Mouse (Mus musculus) liver, embryonic 11.5 days (tissue): ENCODE results near the gene Mtfr1l. TPM values are rescaled to one million over a fixed set of nuclear protein-coding genes. Genes with fewer than 3 reads are reported as not detected.

Source experiments
- ATAC-seq: fragments of 200-750 bp; cut with Nextera tagmentation; replicated peaks from 2 replicates; pipeline ENCODE4 v1.8.0; 2017; ENCODE audit warnings: moderate number of reproducible peaks, mild to moderate bottlenecking, moderate TSS enrichment, moderate library complexity; ENCODE audit not compliant: low FRiP score
- DNase-seq: peaks from one replicate; pipeline ENCODE4 v3.0.0-alpha.2; 2017; ENCODE audit warnings: low spot score
- H3K27ac ChIP-seq: fragments of 300-500 bp; sonication (generic); 2 replicates; pipeline ENCODE4 v1.5.1; 2014; ENCODE audit warnings: mild to moderate bottlenecking, low read depth, low read length, control low read depth
- H3K27me3 ChIP-seq: fragments of 300-500 bp; sonication (generic); replicated peaks from 2 replicates; pipeline ENCODE4 v1.6.1; 2014; ENCODE audit warnings: low read length, mixed read lengths; ENCODE audit not compliant: control insufficient read depth, insufficient read depth
- H3K36me3 ChIP-seq: fragments of 300-500 bp; sonication (generic); 2 replicates; pipeline ENCODE4 v1.6.1; 2014; ENCODE audit warnings: mild to moderate bottlenecking, low read length, moderate library complexity, mixed read lengths; ENCODE audit not compliant: control insufficient read depth, insufficient read depth
- H3K4me1 ChIP-seq: fragments of 300-500 bp; sonication (generic); replicated peaks from 2 replicates; pipeline ENCODE4 v1.6.1; 2014; ENCODE audit warnings: low read length, mixed read lengths; ENCODE audit not compliant: control insufficient read depth, insufficient read depth
- H3K4me2 ChIP-seq: fragments of 300-500 bp; sonication (generic); 2 replicates; pipeline ENCODE4 v1.6.1; 2014; ENCODE audit warnings: mild to moderate bottlenecking, control low read depth, moderate library complexity
- H3K4me3 ChIP-seq: fragments of 300-500 bp; sonication (generic); 2 replicates; pipeline ENCODE4 v1.5.1; 2014; ENCODE audit warnings: low read depth, low read length, control low read depth
- H3K9ac ChIP-seq: fragments of 300-500 bp; sonication (generic); 2 replicates; pipeline ENCODE4 v1.6.1; 2014; ENCODE audit warnings: low read depth, low read length, control low read depth
- H3K9me3 ChIP-seq: fragments of 300-500 bp; sonication (generic); 2 replicates; pipeline ENCODE4 v1.6.1; 2016; ENCODE audit warnings: low read length, inconsistent platforms, mixed read lengths; ENCODE audit not compliant: control insufficient read depth
- WGBS: fragments of 180-500 bp; shearing (Covaris S2); extraction: QIAGEN DNeasy Blood & Tissue Kit; methylation state at CpG from one replicate; pipeline ENCODE4 v1.1.7; 2014; 5-methylcytosine and 5-hydroxymethylcytosine counted together
- polyA plus RNA-seq: library from polyadenylated mRNA; unstranded; fragments of >200 nt; fragmentation: Nextera tagmentation; extraction: Ambion mirVana; gene quantifications from 2 replicates; pipeline ENCODE4 v1.2.1, GENCODE M21; 2014

Gene Mtfr1l
- polyA plus RNA-seq, 1 experiment from 2014 or later: 107 TPM

DNA sequence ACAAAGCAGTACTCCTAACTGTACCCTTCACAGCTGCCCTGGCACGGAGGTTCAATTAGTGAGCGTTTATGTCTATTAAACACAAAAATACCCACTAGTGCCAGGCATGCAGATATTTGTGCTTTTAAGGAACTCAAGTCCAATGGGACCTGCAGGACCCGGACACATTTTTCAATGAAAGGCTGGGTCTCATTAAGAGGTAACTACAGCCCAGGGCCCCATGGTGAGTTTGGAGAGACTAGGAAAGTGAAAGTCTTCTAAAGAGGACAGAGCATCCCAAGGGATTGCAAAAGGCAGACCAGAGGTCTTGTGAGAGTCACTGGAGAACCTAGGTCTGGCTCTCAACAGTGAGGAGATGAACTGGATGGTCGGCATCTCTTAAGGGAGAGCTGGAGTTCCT lies 1.8 kb downstream of the Mtfr1l start:
- peak overlapping the region; percentile 98 for H3K4me2 ChIP-seq
- no peaks in the 10 kb centered on the region for H3K9me3 ChIP-seq
- H3K9ac ChIP-seq: peak overlapping the region; percentile 91; the same call in 1 of the 2 replicates
- DNase-seq: no peak
- ATAC-seq: no peak
- peaks cover 26% of the 10 kb centered on the region for H3K4me1 ChIP-seq
- no peaks in the 10 kb centered on the region for H3K27me3 ChIP-seq
- 77% methylated on average over 4 of the region's 4 CpGs for WGBS
- peak overlapping the region; percentile 98 for H3K4me3 ChIP-seq
- H3K36me3 ChIP-seq: peaks cover 10% of the 10 kb centered on the region
- peak overlapping the region; percentile 85; the same call in 1 of the 2 replicates for H3K27ac ChIP-seq

DNA sequence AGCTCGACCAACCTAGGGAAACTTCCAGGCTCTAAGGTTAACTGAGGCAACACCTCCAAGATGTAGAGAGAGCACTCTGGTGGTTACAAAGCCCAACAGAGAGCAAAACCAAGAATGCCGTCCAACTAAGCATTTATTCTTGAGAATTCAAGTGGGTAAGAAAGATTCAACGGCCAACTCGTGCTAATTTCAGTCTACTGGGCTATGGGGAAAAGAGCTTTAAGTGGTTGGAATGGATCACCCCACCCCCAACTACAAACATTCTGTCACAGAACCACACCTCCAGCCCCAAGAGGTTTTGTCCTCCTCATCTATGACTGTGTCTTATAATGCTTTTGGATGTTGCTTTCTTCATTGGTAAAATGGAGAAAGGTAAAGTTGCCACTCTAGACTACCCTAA lies 2.3 kb downstream of the Mtfr1l start:
- no peaks in the 10 kb centered on the region for H3K9me3 ChIP-seq
- no peaks in the 10 kb centered on the region for H3K27me3 ChIP-seq
- no peak overlapping the region for H3K9ac ChIP-seq
- H3K4me2 ChIP-seq: peak overlapping the region; percentile 98; the same call in 1 of the 2 replicates
- DNase-seq (no peak), ATAC-seq (no peak)
- no peak overlapping the region for H3K4me3 ChIP-seq
- WGBS: 68% methylated on average over 4 of the region's 4 CpGs
- peaks cover 14% of the 10 kb centered on the region for H3K36me3 ChIP-seq
- peaks cover 26% of the 10 kb centered on the region for H3K4me1 ChIP-seq
- H3K27ac ChIP-seq: no peak overlapping the region

DNA sequence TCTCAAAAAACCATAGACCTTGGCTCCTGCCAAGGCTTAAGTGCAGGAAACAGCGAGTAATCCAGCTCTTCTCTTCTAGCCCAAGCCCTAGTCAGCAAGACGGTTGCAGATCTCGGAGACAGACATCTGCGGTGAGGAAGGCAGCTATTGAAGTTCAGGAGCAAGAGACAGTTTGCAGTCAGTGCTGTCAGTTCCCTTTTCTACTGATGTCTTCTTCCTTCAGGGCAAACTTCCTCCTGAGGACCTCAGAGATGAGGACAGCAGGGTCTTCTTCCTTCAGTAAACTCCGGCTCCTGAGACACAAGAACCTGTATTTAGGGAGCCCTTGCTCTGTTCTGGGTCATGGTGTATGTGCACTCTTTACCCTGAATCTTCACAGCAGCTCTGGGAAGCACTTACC lies 9.0 kb downstream of the Mtfr1l start:
- Histone ChIP-seq H3K9me3 (no peaks in the 10 kb centered on the region), H3K27ac (peak overlapping the region; percentile 14; the same call in 1 of the 2 replicates), H3K36me3 (peaks cover 46% of the 10 kb centered on the region), H3K9ac (no peak overlapping the region), H3K4me3 (no peak overlapping the region), H3K27me3 (no peaks in the 10 kb centered on the region), H3K4me2 (no peak overlapping the region), H3K4me1 (no peaks in the 10 kb centered on the region)
- DNase-seq (no peak), ATAC-seq (no peak)
- 61% methylated on average over 5 of the region's 5 CpGs for WGBS

DNA sequence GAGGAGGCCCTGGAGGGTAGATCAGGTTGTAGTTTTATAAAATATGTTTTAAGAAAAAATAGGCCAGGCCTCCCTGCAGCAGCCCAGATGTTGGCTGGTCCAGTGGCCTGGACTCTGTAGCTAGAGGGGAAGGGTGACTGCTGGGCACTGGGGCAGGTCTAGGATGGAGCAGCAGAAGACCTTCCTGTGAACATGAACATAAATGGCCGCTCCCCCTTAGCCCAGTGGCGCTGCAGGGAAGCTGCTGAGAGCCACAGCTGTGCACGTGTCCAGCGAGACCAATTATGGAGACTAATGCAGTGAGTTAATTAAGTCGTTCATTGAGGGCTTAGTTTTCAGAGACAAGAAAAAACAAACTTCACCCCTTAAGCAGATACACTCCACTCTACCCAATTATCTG lies 9.4 kb downstream of the Mtfr1l start:
- Histone ChIP-seq H3K36me3 (peaks cover 48% of the 10 kb centered on the region), H3K4me3 (no peak overlapping the region), H3K9me3 (no peaks in the 10 kb centered on the region), H3K4me2 (no peak overlapping the region), H3K27ac (peak overlapping the region; percentile 14; the same call in 1 of the 2 replicates), H3K4me1 (no peaks in the 10 kb centered on the region), H3K27me3 (no peaks in the 10 kb centered on the region), H3K9ac (no peak overlapping the region)
- WGBS: 65% methylated on average over 5 of the region's 5 CpGs
- no peak for DNase-seq
- no peak for ATAC-seq

DNA sequence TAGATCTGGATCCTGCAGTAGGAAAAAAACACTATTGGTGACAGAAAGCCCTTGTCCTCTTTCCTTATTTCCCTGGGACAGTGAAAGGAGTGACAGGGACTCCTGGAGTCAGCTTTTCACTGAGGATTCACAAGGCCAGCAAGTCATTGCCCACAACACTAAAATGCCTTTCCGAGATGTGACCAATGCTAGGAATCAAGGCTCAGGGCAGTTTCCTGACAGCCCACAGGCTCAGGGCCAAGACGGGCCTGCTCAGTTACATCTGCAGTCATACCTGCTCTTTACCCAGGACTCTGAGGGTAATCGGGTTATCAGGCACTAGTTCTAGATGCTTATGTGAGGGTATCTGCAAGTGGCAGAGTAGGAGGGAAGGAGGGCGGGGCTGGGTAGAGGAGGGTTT lies 11.7 kb downstream of the Mtfr1l start:
- ATAC-seq (no peak), DNase-seq (no peak)
- Histone ChIP-seq H3K27ac (no peak overlapping the region), H3K9me3 (no peaks in the 10 kb centered on the region), H3K27me3 (no peaks in the 10 kb centered on the region), H3K36me3 (peaks cover 46% of the 10 kb centered on the region), H3K4me3 (no peak overlapping the region), H3K9ac (no peak overlapping the region), H3K4me1 (no peaks in the 10 kb centered on the region), H3K4me2 (no peak overlapping the region)
- 84% methylated on average over 4 of the region's 4 CpGs for WGBS

DNA sequence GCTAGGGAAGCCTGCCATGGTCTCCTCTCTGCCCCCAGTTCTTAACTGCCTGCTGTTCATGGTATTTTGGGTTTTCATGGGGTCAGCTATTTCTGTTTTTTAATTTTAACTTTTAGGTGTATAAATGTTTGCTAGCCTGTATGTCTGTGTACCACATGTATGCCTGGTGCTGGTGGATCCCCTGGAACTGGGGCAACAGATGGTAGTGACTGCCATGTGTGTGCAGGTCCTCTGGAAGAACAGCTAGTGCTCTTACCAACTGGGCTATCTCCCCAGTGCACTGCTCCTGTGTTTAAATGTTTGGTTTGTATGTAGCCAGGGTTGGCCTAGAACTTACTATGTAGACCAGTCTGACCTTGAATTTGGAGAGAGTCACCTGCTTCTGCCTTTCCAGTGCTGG lies 15.9 kb downstream of the Mtfr1l start:
- Histone ChIP-seq H3K9ac (no peak overlapping the region; the same call in 1 of the 2 replicates), H3K27me3 (no peaks in the 10 kb centered on the region), H3K4me2 (no peak overlapping the region), H3K4me1 (peaks cover 35% of the 10 kb centered on the region), H3K27ac (no peak overlapping the region), H3K4me3 (no peak overlapping the region), H3K36me3 (peaks cover 29% of the 10 kb centered on the region), H3K9me3 (no peaks in the 10 kb centered on the region)
- ATAC-seq (no peak), DNase-seq (no peak)

DNA sequence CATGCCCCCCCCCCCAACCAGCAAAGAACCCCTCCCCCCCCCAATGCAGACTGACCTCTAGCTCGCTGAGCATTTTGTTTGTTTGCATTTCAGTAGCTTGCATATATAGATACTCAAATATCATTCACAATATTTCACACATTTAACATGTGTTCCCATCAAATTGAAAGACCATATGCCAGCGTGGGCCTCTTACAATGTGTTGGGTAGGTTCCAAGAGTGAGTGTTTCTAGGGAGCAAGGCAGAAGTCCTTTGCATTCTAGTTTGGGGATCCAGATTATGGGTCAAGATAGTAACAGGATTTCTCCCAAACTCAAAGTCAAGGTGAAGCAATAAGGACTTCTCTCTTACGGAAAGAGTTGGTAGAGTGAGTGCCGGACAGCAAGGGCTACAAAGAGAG lies 16.6 kb downstream of the Mtfr1l start:
- no peak overlapping the region for H3K4me3 ChIP-seq
- WGBS: 88% methylated on average over 4 of the region's 4 CpGs
- peaks cover 43% of the 10 kb centered on the region for H3K4me1 ChIP-seq
- DNase-seq (no peak), ATAC-seq (no peak)
- no peak overlapping the region for H3K27ac ChIP-seq
- H3K27me3 ChIP-seq: no peaks in the 10 kb centered on the region
- peaks cover 25% of the 10 kb centered on the region for H3K36me3 ChIP-seq
- H3K9ac ChIP-seq: no peak overlapping the region
- H3K9me3 ChIP-seq: no peaks in the 10 kb centered on the region
- no peak overlapping the region for H3K4me2 ChIP-seq

DNA sequence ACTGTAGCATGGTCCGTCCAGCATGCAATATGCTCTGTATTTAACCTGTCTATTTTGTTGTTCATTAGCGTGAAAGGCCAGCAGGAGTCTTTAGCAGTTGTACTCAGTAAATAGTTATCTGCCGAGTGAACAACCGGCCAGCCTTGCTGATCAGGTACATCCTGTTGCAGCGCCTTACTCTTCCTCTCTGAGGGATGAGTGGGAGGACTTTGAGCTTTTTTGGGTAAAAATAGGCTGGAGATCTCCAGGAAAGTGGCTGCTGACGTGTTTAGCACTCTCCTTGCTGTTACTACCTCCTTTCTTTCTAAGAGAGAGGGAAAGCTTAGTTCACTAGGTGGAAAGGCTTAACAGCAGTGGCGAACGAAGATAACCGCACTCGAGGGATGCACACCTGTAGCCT lies 17.5 kb downstream of the Mtfr1l start:
- DNase-seq: no peak
- H3K36me3 ChIP-seq: peaks cover 17% of the 10 kb centered on the region
- H3K9me3 ChIP-seq: no peaks in the 10 kb centered on the region
- peaks cover 43% of the 10 kb centered on the region for H3K4me1 ChIP-seq
- no peak overlapping the region; the same call in 1 of the 2 replicates for H3K9ac ChIP-seq
- H3K27me3 ChIP-seq: no peaks in the 10 kb centered on the region
- ATAC-seq: no peak
- no peak overlapping the region for H3K4me3 ChIP-seq
- H3K27ac ChIP-seq: no peak overlapping the region
- H3K4me2 ChIP-seq: no peak overlapping the region
- 75% methylated on average over 10 of the region's 10 CpGs for WGBS

DNA sequence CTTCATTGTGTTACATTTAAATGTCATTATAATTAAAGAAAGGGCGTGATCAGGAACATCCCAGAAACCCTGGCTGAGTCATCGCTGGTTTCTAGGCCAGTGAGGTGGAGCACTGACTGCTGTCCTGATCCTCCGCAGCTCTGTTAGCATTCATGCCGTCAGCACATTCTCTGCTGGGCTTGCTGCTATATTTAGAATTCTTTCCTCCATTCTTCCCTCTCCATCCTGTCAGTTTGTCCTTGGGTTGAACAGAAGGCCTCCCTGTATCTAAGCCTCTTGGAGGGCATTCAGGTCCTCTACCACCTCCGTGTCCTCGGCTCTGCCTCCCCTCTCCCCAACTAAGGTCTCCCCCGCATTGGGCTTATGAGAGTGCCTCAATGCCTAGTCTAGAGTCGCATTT lies 18.2 kb downstream of the Mtfr1l start:
- Histone ChIP-seq H3K27me3 (no peaks in the 10 kb centered on the region), H3K36me3 (peaks cover 14% of the 10 kb centered on the region), H3K4me1 (peaks cover 47% of the 10 kb centered on the region), H3K4me2 (0 out of 2 replicates have a peak overlapping the region, but pooled peaks have one; percentile 4), H3K27ac (0 out of 2 replicates have a peak overlapping the region, but pooled peaks have one; percentile 2), H3K4me3 (no peak overlapping the region), H3K9ac (no peak overlapping the region; the same call in 1 of the 2 replicates), H3K9me3 (no peaks in the 10 kb centered on the region)
- 60% methylated on average over 8 of the region's 8 CpGs for WGBS
- DNase-seq (no peak), ATAC-seq (no peak)
